Mouse (Mus musculus) CH12.LX (cell line): ENCODE data around the gene Bcl11a. TPM values are rescaled to one million over a fixed set of nuclear protein-coding genes. Genes with fewer than 3 reads are reported as not detected.
A peak's percentile ranks its signal among the peaks of the same experiment; 100 is the strongest.

ENCODE experiments used
- DNase-seq: peaks from one replicate; pipeline ENCODE4 v3.0.0-alpha.2; 2013; ENCODE audit errors: extremely low read depth
- H3K27ac ChIP-seq: 2 replicates; pipeline ENCODE4 v1.5.1; 2012; ENCODE audit warnings: low read depth, mild to moderate bottlenecking, control low read depth, moderate library complexity; ENCODE audit not compliant: insufficient read depth
- H3K27me3 ChIP-seq: replicated peaks from 2 replicates; pipeline ENCODE3; 2012; ENCODE audit warnings: inconsistent platforms
- H3K36me3 ChIP-seq, 2 experiments: replicated peaks in 1 of 2; 2 replicates each; pipeline versions ENCODE3 to v1.6.1; 2012; ENCODE audit warnings: inconsistent platforms in 1 of 2, low read length in 1 of 2, mild to moderate bottlenecking in 1 of 2, mixed read lengths in 1 of 2, moderate library complexity in 1 of 2; ENCODE audit not compliant: control insufficient read depth in 1 of 2, insufficient read depth in 1 of 2
- H3K4me1 ChIP-seq, 2 experiments: 2 replicates each; pipeline ENCODE4 v1.6.1; 2012; ENCODE audit warnings: inconsistent platforms in 1 of 2, moderate library complexity in 1 of 2; ENCODE audit not compliant: insufficient read depth in 2 of 2, control insufficient read depth in 1 of 2
- H3K4me2 ChIP-seq: 2 replicates; pipeline ENCODE4 v1.6.1; 2012; ENCODE audit warnings: low read depth, mild to moderate bottlenecking, control low read depth; ENCODE audit not compliant: poor library complexity, insufficient read depth, severe bottlenecking
- H3K4me3 ChIP-seq, 3 experiments: fragments of 150-350 bp in 1 of 3; sonication (generic) in 1 of 3; replicated peaks in 1 of 3; 2 replicates each; pipeline versions ENCODE3 to v1.5.1; 2011 to 2012; ENCODE audit warnings: low read depth in 2 of 3, low read length in 2 of 3, mild to moderate bottlenecking in 2 of 3, moderate library complexity in 2 of 3, control low read depth in 1 of 3, improper control_type of control experiment in 1 of 3, inconsistent platforms in 1 of 3, mixed read lengths in 1 of 3; ENCODE audit not compliant: poor library complexity in 1 of 3
- H3K79me2 ChIP-seq: replicated peaks from 2 replicates; pipeline ENCODE4 v1.6.1; 2012; ENCODE audit warnings: mild to moderate bottlenecking, moderate library complexity; ENCODE audit not compliant: control insufficient read depth, poor library complexity, insufficient read depth, severe bottlenecking; ENCODE audit errors: extremely low read depth
- H3K9ac ChIP-seq: 2 replicates; pipeline ENCODE4 v1.6.1; 2012; ENCODE audit warnings: low read depth, mild to moderate bottlenecking, control low read depth, moderate library complexity; ENCODE audit not compliant: insufficient read depth
- H3K9me3 ChIP-seq: replicated peaks from 2 replicates; pipeline ENCODE3; 2012; ENCODE audit warnings: low read length, inconsistent platforms, mixed read lengths
- BHLHE40 ChIP-seq: IDR thresholded peaks from 2 replicates; pipeline ENCODE4 v1.6.1; 2011; ENCODE audit warnings: mild to moderate bottlenecking, low read depth, low read length, improper control_type of control experiment
- CHD1 ChIP-seq: IDR thresholded peaks from 2 replicates; pipeline ENCODE4 v1.6.1; 2012; ENCODE audit warnings: low read depth, low read length, improper control_type of control experiment, inconsistent platforms
- CHD2 ChIP-seq: IDR thresholded peaks from 2 replicates; pipeline ENCODE4 v1.6.1; 2011; ENCODE audit warnings: low read length, improper control_type of control experiment
- CTCF ChIP-seq, 2 experiments: IDR thresholded peaks in 1 of 2; conservative IDR thresholded peaks in 1 of 2; 2 replicates each; pipeline ENCODE4 v1.5.1; 2011 to 2012; ENCODE audit warnings: low read depth in 2 of 2, low read length in 2 of 2, improper control_type of control experiment in 1 of 2, inconsistent platforms in 1 of 2, mild to moderate bottlenecking in 1 of 2, moderate library complexity in 1 of 2
- E2F4 ChIP-seq: IDR thresholded peaks from 2 replicates; pipeline ENCODE4 v1.6.1; 2011; ENCODE audit warnings: low read depth, low read length, improper control_type of control experiment; ENCODE audit not compliant: insufficient replicate concordance
- ELF1 ChIP-seq: IDR thresholded peaks from 2 replicates; pipeline ENCODE4 v1.6.1; 2014; ENCODE audit warnings: low read depth, mild to moderate bottlenecking, inconsistent platforms, low read length, improper control_type of control experiment
- EP300 ChIP-seq: IDR thresholded peaks from 2 replicates; pipeline ENCODE4 v1.6.1; 2011; ENCODE audit warnings: low read length, improper control_type of control experiment
- ETS1 ChIP-seq: conservative IDR thresholded peaks from 2 replicates; pipeline ENCODE4 v1.6.1; 2012; ENCODE audit warnings: low read depth, mild to moderate bottlenecking, inconsistent platforms, low read length, improper control_type of control experiment, moderate library complexity
- GABPA ChIP-seq: IDR thresholded peaks from 2 replicates; pipeline ENCODE4 v1.6.1; 2012; ENCODE audit warnings: low read depth, low read length, improper control_type of control experiment, inconsistent platforms; ENCODE audit not compliant: insufficient replicate concordance
- HCFC1 ChIP-seq: IDR thresholded peaks from 2 replicates; pipeline ENCODE4 v1.6.1; 2012; ENCODE audit warnings: low read depth, mild to moderate bottlenecking, inconsistent platforms, low read length, improper control_type of control experiment
- IRF4 ChIP-seq: IDR thresholded peaks from 2 replicates; pipeline ENCODE4 v1.6.1; 2014; ENCODE audit warnings: low read depth, mild to moderate bottlenecking, inconsistent platforms, low read length, improper control_type of control experiment
- JUN ChIP-seq: IDR thresholded peaks from 2 replicates; pipeline ENCODE4 v1.6.1; 2011; ENCODE audit warnings: low read depth, mild to moderate bottlenecking, low read length, improper control_type of control experiment, moderate library complexity; ENCODE audit not compliant: insufficient read depth
- JUND ChIP-seq: conservative IDR thresholded peaks from 2 replicates; pipeline ENCODE4 v1.6.1; 2011; ENCODE audit warnings: low read depth, low read length, improper control_type of control experiment
- KAT2A ChIP-seq: IDR thresholded peaks from 2 replicates; pipeline ENCODE4 v1.6.1; 2012; ENCODE audit warnings: low read length, improper control_type of control experiment, inconsistent platforms; ENCODE audit not compliant: insufficient replicate concordance
- MAFK ChIP-seq: IDR thresholded peaks from 2 replicates; pipeline ENCODE4 v1.6.1; 2011; ENCODE audit warnings: low read length, improper control_type of control experiment; ENCODE audit not compliant: insufficient replicate concordance
- MAX ChIP-seq: IDR thresholded peaks from 2 replicates; pipeline ENCODE4 v1.6.1; 2011; ENCODE audit warnings: low read length, improper control_type of control experiment
- MAZ ChIP-seq: IDR thresholded peaks from 2 replicates; pipeline ENCODE4 v1.6.1; 2012; ENCODE audit warnings: low read depth, mild to moderate bottlenecking, inconsistent platforms, low read length, improper control_type of control experiment, moderate library complexity
- MEF2A ChIP-seq: IDR thresholded peaks from 2 replicates; pipeline ENCODE4 v1.6.1; 2014; ENCODE audit warnings: low read depth, mild to moderate bottlenecking, inconsistent platforms, low read length, improper control_type of control experiment, borderline replicate concordance
- MXI1 ChIP-seq: IDR thresholded peaks from 2 replicates; pipeline ENCODE4 v1.6.1; 2011; ENCODE audit warnings: mild to moderate bottlenecking, low read depth, low read length, improper control_type of control experiment
- MYC ChIP-seq: IDR thresholded peaks from 2 replicates; pipeline ENCODE4 v1.6.1; 2011; ENCODE audit warnings: low read depth, mild to moderate bottlenecking, improper control_type of control experiment, low read length
- NELFE ChIP-seq: IDR thresholded peaks from 2 replicates; pipeline ENCODE4 v1.6.1; 2011; ENCODE audit warnings: low read depth, low read length, improper control_type of control experiment
- NRF1 ChIP-seq: IDR thresholded peaks from 2 replicates; pipeline ENCODE4 v1.6.1; 2014; ENCODE audit warnings: low read depth, mild to moderate bottlenecking, inconsistent platforms, low read length, improper control_type of control experiment, moderate library complexity
- PAX5 ChIP-seq: IDR thresholded peaks from 2 replicates; pipeline ENCODE4 v1.6.1; 2012; ENCODE audit warnings: low read length, inconsistent platforms, mixed read lengths
- POLR2A ChIP-seq: IDR thresholded peaks from 2 replicates; pipeline ENCODE4 v1.6.1; 2011; ENCODE audit warnings: low read depth, mild to moderate bottlenecking, improper control_type of control experiment, low read length
- POLR2AphosphoS2 ChIP-seq: IDR thresholded peaks from 2 replicates; pipeline ENCODE4 v1.6.1; 2011; ENCODE audit warnings: low read depth, low read length, improper control_type of control experiment
- RAD21 ChIP-seq: IDR thresholded peaks from 2 replicates; pipeline ENCODE4 v1.6.1; 2011; ENCODE audit warnings: low read depth, mild to moderate bottlenecking, low read length, improper control_type of control experiment, moderate library complexity
- RCOR1 ChIP-seq: conservative IDR thresholded peaks from 2 replicates; pipeline ENCODE4 v1.6.1; 2012; ENCODE audit warnings: low read depth, mild to moderate bottlenecking, inconsistent platforms, low read length, improper control_type of control experiment
- SIN3A ChIP-seq: IDR thresholded peaks from 2 replicates; pipeline ENCODE4 v1.6.1; 2012; ENCODE audit warnings: low read length, improper control_type of control experiment, inconsistent platforms
- SMC3 ChIP-seq: IDR thresholded peaks from 2 replicates; pipeline ENCODE4 v1.6.1; 2011; ENCODE audit warnings: low read depth, low read length, improper control_type of control experiment
- TBP ChIP-seq: conservative IDR thresholded peaks from 2 replicates; pipeline ENCODE4 v1.6.1; 2011; ENCODE audit warnings: low read depth, low read length, improper control_type of control experiment
- TCF12 ChIP-seq: IDR thresholded peaks from 2 replicates; pipeline ENCODE4 v1.6.1; 2014; ENCODE audit warnings: low read depth, mild to moderate bottlenecking, inconsistent platforms, low read length, improper control_type of control experiment
- UBTF ChIP-seq: IDR thresholded peaks from 2 replicates; pipeline ENCODE4 v1.6.1; 2012; ENCODE audit warnings: low read depth, mild to moderate bottlenecking, inconsistent platforms, low read length, improper control_type of control experiment, moderate library complexity
- USF1 ChIP-seq: IDR thresholded peaks from 2 replicates; pipeline ENCODE4 v1.6.1; 2014; ENCODE audit warnings: low read depth, mild to moderate bottlenecking, inconsistent platforms, low read length, improper control_type of control experiment
- USF2 ChIP-seq: conservative IDR thresholded peaks from 2 replicates; pipeline ENCODE4 v1.6.1; 2011; ENCODE audit warnings: low read depth, low read length, improper control_type of control experiment
- ZC3H11A ChIP-seq: IDR thresholded peaks from 2 replicates; pipeline ENCODE4 v1.6.1; 2012; ENCODE audit warnings: low read depth, mild to moderate bottlenecking, inconsistent platforms, low read length, improper control_type of control experiment
- ZKSCAN1 ChIP-seq: IDR thresholded peaks from 2 replicates; pipeline ENCODE4 v1.6.1; 2012; ENCODE audit warnings: low read depth, inconsistent platforms, low read length, improper control_type of control experiment, borderline replicate concordance
- ZMIZ1 ChIP-seq: IDR thresholded peaks from 2 replicates; pipeline ENCODE4 v1.6.1; 2012; ENCODE audit warnings: low read depth, mild to moderate bottlenecking, inconsistent platforms, low read length, improper control_type of control experiment
- ZNF384 ChIP-seq: IDR thresholded peaks from 2 replicates; pipeline ENCODE4 v1.6.1; 2012; ENCODE audit warnings: low read depth, low read length, improper control_type of control experiment, inconsistent platforms
- dilution Hi-C: fragments of 300-500 bp; cut with MboI; formaldehyde crosslinking; loops from 2 replicates; pipeline ENCODE4 v1.14.3; 2020; ENCODE audit warnings: low sequenced_read_pairs; ENCODE audit not compliant: extremely low pct_unique_long_range_greater_than_20kb, extremely low pct_ligation_motif_present
- in situ Hi-C: fragments of 300-500 bp; cut with MboI; formaldehyde crosslinking; loops from 3 replicates; pipeline ENCODE4 v1.14.3; 2019; ENCODE audit warnings: low sequenced_read_pairs, low pct_ligation_motif_present, low pct_unique_long_range_greater_than_20kb, mixed read lengths
- polyA plus RNA-seq: library from polyadenylated mRNA; unstranded; fragments of >175 nt; gene quantifications from 2 replicates; pipeline ENCODE4 v1.2.1, GENCODE M21; 2012; ENCODE audit warnings: low read depth; ENCODE audit not compliant: insufficient read length
- total RNA-seq, 2 experiments: library from RNA; depleted of rRNA; stranded (reverse); fragments of 300-350 nt in 1 of 2; fragments of >200 nt in 1 of 2; gene quantifications; 2 replicates each; pipeline ENCODE4 v1.2.3; 2012 to 2014

The Bcl11a gene
- total and polyA plus RNA-seq, 3 experiments, result 6.8 to 57.9 (median 13.9) TPM

DNA sequence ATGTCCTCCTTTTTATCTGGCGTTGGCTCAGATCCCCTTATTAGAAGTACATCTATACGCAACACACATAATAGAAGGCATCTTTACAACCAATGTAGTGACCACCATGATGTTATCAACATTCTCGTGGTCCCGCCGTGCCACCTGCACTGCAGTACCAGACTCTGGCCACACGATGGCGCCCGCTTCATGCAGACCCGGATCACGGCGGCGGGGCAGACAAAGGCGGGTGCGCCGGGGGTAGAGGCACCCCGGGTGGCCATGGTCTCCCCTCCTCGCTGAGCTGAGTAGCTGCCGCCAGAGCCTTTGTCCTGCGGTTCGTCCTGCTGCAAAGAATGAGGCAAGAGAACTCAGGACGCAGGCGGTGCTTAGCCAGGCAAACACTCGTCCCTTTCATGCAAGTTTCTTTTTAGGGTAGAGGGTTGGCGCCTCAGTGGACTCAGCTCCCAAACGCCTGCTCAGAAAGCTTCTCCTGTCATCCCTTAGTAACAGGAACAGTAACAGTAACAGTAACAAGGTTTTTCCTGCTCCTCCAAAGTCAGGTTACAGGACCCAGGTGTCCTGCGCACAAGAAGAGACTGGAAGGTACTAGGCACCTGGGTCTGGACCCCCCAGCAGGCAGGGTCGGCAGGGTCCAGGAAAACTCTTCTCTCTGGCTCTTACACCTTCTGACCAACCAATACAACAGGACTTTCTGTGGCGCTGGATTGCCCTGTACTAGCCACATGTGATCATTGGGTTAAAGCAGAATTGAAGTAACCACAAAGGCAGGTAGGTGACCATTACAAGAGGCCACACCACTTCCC is 28.4 kb upstream of the Bcl11a start:
- H3K27me3 ChIP-seq, result peaks cover 4% of the 10 kb centered on the region
- in situ Hi-C loops, result loop anchor here (25.0 kb wide), 2 partner anchors 1263 to 1813 kb away; no protein-coding TSS in a partner anchor
- dilution Hi-C loops, result no loop called here
- H3K4me3 ChIP-seq, result peak overlapping the region; percentile 44 to 50 (median 47)
- no peaks in the 10 kb centered on the region for H3K79me2 ChIP-seq
- H3K27ac ChIP-seq, result no peak overlapping the region
- TF ChIP-seq RAD21 (peak; percentile 99), MAFK (no peak), HCFC1 (no peak), TCF12 (peak; percentile 60; the same call in 1 of the 2 replicates), TBP (no peak), USF2 (no peak), USF1 (no peak), BHLHE40 (no peak; the same call in 1 of the 2 replicates), SIN3A (no peak), MAX (peak; percentile 56; the same call in 1 of the 2 replicates), ZMIZ1 (no peak), POLR2A (no peak), JUND (no peak), JUN (no peak), NELFE (peak; percentile 15; the same call in 1 of the 2 replicates), ETS1 (no peak), ZKSCAN1 (no peak), UBTF (no peak), NRF1 (peak; percentile 53; the same call in 1 of the 2 replicates), CHD2 (no peak), GABPA (no peak), KAT2A (no peak), MYC (peak; percentile 34; the same call in 1 of the 2 replicates), CHD1 (no peak), SMC3 (peak; percentile 95), MXI1 (no peak), MEF2A (peak; percentile 14; the same call in 1 of the 2 replicates), POLR2AphosphoS2 (no peak), ELF1 (no peak), CTCF (conservative IDR thresholded peaks at IDR 0.05 in 1 of 2, IDR thresholded peaks at IDR 0.05 in 1 of 2; ENCODE audit: low read depth in 2 of 2, low read length in 2 of 2) (peak; percentile 92 to 98), PAX5 (no peak), E2F4 (0 out of 2 replicates have a peak, but pooled peaks have one; percentile 18), RCOR1 (no peak), IRF4 (peak; percentile 59; the same call in 1 of the 2 replicates), EP300 (no peak), MAZ (no peak), ZC3H11A (peak; percentile 80), ZNF384 (no peak)
- H3K9ac ChIP-seq, result no peak overlapping the region
- H3K9me3 ChIP-seq, result peaks cover 4% of the 10 kb centered on the region
- H3K4me1 ChIP-seq, result 0 out of 4 replicates have a peak, but pooled peaks cover 0 to 4% of the 10 kb centered on the region in 2 experiments
- no peaks in the 10 kb centered on the region for H3K36me3 ChIP-seq
- H3K4me2 ChIP-seq, result peak overlapping the region; percentile 69
- DNase-seq, result peak; percentile 69
